Mouse (Mus musculus) right cerebral cortex, postnatal 10 days (tissue): ENCODE measurements around the gene Hyal2.
A peak's percentile ranks its signal among the peaks of the same experiment; 100 is the strongest.
"Not testable (repeated sequence)": the region's sequence is repeated elsewhere in the genome, so short reads cannot be mapped to it uniquely, and the experiment has no call there.

Source experiments
- DNase-seq, 2 experiments: peaks; one replicate each; pipeline ENCODE4 v3.0.0; 2021; ENCODE audit warnings: low spot score in 2 of 2

Gene Hyal2

GRCm38 (mm10) chr9:107569270-107569669, 1.5 kb downstream of the Hyal2 start:
- no peak for DNase-seq

GRCm38 (mm10) chr9:107570016-107570415, 2.3 kb downstream of the Hyal2 start:
- no peak for DNase-seq

DNA sequence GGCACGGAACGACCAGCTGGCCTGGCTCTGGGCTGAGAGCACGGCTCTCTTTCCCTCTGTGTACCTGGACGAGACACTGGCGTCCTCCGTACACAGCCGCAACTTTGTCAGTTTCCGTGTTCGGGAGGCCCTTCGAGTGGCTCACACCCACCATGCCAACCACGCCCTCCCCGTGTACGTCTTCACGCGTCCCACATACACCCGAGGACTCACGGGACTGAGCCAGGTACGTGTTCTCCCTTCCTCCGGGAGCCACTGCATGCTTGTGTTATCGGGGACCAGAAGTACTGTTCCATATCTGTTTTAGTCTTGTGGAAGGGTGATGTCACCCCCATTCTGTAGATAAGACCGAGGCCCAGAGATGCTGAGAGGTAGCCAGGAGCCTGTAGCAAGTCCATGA, 3.1 kb downstream of the Hyal2 start:
- DNase-seq, result no peak

DNA sequence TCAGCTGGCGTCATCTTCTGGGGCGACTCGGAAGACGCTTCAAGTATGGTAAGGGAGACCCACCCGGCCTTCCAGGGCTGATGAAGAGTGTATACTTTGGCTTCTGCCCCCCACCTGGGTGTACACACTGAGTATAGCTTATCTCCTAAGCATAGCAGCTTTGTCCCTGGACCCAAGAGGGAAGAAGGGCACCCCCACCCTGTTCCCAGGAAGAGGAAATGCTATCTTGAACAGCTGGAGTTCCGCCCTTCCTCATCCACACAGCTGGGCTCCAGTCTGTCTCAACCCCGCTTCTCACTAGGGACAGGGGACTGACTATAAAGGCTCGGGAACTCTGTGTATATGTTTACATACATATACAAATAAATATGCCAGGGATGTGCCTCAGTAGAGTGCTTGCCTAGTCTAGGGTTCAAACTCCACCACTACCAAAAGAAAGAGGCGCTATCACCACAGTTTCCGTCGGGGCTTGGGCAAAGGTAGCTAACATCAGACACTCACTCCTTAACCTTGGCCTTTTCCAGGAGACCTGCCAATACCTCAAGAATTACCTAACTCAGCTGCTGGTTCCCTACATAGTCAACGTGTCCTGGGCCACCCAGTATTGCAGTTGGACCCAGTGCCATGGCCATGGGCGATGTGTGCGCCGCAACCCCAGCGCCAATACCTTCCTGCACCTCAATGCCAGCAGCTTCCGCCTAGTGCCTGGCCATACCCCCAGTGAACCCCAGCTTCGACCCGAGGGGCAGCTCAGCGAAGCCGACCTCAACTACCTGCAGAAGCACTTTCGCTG, 4.0 kb downstream of the Hyal2 start:
- DNase-seq, result no peak

GRCm38 (mm10) chr9:107572327-107572662, 4.5 kb downstream of the Hyal2 start:
- no peak for DNase-seq

DNA sequence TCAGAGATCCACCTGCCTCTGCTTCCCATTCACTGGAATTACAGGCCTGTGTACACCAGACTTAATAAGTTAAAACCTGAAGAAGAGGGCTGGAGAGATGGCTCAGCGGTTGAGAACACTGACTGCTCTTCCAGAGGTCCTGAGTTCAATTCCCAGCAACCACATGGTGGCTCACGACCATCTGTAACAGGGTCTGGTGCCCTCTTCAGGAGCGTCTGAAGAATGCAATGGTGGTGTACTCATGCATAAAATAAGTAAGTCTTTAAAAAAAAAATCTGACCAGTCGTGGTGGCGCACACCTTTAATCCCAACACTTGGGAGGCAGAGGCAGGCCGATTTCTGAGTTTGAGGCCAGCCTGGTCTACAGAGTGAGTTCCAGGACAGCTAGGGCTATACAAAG, 6.0 kb downstream of the Hyal2 start:
- DNase-seq, result not testable (repeated sequence)

GRCm38 (mm10) chr9:107575579-107576356, 8.0 kb downstream of the Hyal2 start:
- no peak for DNase-seq

DNA sequence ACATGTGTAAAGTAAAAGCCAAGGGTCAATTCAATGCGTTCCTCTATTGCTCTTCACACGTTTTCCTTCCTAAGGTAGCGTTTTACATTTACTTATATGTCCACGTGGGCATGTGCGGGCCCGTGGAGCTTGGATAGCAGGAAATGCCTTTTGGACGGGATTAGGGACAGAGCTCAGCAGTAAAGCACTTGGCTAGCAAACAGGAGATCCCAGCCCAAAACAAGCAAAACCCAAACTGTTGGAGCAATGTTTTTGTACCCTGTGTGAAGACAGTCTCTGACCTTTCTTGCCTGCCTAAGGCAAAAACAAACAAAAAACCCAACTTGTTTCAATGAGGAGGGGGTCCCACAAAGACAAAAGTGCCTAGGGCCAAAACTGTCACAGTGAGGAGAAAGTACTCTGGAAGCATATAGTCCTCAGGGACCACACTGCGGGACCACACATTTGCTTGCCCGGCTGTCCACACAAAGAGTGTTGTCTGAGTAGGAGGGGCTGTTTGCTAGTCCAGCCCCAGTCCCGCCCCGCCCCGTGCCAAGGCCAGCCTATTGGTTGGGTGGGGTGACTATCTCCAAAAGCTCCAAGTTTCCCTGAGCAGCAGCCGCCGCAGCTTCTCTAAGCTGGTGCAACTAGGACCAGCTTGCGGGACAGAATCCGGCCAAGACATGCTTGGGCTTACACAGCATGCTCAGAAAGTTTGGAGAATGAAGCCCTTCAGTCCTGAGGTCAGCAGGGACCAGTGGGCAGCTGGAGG, 8.8 kb downstream of the Hyal2 start, which contains the start of gene Hyal1:
TSS of gene Hyal1 (plus strand) at position 571 of the 751 bp plus-strand sequence.
- peak; percentile 72 to 73 for DNase-seq

GRCm38 (mm10) chr9:107577871-107578270, 10.1 kb downstream of the Hyal2 start:
- no peak for DNase-seq

DNA sequence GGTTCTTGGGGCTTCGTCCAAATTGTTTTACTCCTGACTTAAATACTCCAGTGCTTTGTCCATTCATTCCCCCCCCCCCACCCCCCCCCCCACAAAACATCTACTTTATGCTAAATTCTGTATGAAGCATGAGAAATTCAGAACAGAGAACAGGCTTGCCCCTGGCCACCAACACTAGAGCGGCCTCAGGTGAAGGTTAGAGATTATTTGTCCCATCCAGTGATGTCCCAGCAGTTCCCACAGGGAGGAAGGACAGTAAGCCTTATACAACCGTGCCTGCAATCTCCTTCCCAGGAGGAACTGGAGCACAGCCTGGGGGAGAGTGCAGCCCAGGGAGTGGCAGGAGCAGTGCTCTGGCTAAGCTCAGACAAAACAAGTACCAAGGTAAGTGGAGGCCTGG, 10.8 kb downstream of the Hyal2 start, which contains the start of gene Naa80:
TSS of gene Naa80 (plus strand) at position 301 of the 400 bp plus-strand sequence.
- DNase-seq, result no peak

DNA sequence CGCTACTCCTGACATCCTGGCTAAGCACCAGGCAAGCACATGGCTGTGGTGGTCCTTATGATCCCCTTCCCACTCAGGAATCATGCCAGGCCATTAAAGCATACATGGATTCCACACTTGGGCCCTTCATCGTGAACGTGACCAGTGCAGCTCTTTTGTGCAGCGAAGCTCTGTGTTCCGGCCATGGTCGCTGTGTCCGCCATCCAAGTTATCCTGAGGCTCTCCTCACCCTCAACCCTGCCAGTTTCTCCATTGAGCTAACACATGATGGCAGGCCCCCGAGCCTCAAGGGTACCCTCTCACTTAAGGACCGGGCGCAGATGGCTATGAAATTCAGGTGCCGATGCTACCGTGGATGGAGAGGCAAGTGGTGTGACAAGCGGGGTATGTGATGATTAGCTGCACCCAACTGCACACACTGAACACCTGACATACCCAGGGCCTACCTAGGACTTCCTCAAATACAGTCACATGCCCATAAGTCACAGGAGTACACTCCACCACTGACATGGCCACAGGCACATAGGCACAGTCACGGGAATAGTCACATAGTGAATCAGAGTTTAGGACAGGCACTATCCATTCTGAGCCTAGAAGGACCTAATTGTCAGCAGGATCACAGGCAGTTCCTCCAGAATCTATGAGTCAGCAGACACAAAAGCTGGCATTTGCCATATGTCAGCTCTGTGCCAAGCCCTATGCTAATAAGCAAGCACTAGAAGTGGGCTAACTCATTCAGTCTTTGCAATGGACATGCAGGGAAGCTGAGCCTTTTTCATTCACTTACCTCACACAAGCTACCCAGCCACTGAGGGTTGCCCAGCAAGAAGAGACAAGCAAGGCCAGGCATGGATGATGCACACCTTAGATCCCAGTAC, 11.5 kb downstream of the Hyal2 start:
- DNase-seq, result no peak

GRCm38 (mm10) chr9:107580501-107581317, 13.0 kb downstream of the Hyal2 start, which contains the start of gene Hyal3:
TSS of gene Hyal3 (plus strand) at chr9:107580818.
- DNase-seq, result peak; percentile 93 to 94

DNA sequence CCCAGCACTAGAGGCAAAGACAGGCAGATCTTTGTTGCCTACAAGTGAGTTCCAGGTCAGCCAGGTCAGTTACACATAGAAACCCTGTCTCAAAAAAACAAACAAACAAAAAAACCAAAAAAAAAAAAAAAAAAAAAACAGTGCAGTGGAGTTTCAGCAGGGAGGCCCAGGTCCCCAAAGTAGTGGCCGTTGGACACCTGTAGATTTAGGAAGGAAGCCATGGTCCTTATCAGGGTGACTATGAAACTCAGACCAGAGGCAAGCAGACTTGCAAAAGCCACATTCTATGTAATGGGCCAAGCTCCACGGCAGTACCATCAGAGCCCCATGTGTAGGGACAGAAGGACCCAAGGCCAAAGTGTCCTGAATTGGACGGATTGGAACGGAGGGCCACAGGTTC, 13.8 kb downstream of the Hyal2 start:
- no peak for DNase-seq

GRCm38 (mm10) chr9:107582509-107583062, 14.8 kb downstream of the Hyal2 start:
- no peak for DNase-seq

GRCm38 (mm10) chr9:107583174-107583573, 15.4 kb downstream of the Hyal2 start:
- no peak for DNase-seq

- DNase-seq, result no peak
Observed at GRCm38 (mm10) chr9:107586504-107586903, 18.8 kb downstream of the Hyal2 start.

DNA sequence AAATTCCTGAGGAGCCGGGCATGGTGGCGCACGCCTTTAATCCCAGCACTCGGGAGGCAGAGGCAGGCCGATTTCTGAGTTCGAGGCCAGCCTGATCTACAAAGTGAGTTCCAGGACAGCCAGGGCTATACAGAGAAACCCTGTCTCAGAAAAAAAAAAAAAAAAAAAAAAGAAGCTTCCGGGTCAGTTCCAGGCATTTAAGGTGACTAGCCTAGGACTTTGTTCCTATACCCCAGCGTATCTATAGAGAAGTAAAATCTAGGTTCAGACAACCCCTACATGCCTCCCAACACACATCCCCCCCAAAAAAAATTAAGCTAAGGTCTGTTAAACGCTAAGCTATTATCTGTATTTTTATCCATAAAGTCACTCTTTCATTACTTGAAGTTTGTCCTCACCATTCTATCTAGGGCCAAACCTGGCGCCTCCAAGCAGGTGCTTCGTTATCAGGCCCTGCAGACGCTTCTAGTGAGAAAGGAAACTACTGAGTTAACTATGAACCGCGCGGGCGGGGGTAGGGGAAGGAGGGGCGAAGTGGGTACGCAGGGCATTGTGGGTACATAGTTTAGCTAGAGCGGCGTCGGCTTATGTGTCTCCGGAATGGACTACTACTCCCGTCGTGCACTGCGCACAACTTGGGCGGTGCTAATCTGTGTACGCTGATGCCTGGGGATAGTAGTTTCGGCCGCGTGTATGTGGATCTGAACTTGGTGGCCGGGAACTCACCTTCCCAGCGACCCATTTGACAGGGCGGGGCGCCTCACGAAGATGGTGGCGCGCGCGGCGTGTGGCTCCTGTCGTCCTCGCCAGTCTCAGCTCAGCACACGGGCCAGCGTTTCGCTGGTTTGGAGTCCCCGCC, 19.5 kb downstream of the Hyal2 start, which contains the start of gene Ifrd2:
TSS of gene Ifrd2 (plus strand) at position 669 of the 859 bp plus-strand sequence.
- peak; percentile 98 to 99 for DNase-seq

GRCm38 (mm10) chr9:107587833-107588639, 20.3 kb downstream of the Hyal2 start:
- peak; percentile 66 to 73 for DNase-seq
